Mouse (Mus musculus) bone marrow, adult 2 months (tissue): Measurements from ENCODE around the gene Kctd21.

ENCODE experiments used
- CTCF ChIP-seq: fragments of 200-500 bp; IDR thresholded peaks from 2 replicates; pipeline ENCODE4 v1.5.1; 2011; ENCODE audit warnings: low read length, control low read depth; ENCODE audit not compliant: control insufficient read depth, insufficient read depth
- POLR2A ChIP-seq: fragments of 200-500 bp; IDR thresholded peaks from 2 replicates; pipeline ENCODE4 v1.6.1; 2011; ENCODE audit warnings: low read depth, mild to moderate bottlenecking, control low read depth, low read length, borderline replicate concordance; ENCODE audit not compliant: control insufficient read depth

DNA sequence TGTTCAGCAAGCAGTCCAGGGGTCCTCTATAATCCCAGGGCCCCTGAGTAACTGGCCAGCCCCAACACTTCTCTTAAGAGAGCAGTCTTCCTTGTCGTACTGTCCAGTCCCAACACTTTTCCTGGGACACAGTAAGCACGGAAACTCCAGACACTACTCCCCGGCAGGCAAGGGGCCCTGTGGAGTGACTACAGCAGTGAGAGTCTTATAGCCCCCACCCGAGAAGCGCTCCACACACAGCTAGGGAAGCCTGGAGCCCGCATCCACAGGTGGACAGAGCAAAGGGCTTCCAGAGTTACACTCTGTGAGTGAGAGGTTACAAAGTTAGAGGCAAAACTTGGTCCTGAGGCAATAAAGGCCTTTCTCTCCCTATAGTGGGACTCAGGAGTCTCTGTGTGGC is 17.3 kb downstream of the Kctd21 start:
- TF ChIP-seq POLR2A (no peak), CTCF (no peak)
